Mouse (Mus musculus): ENCODE measurements around the gene Hectd1. TPM values are rescaled to one million over a fixed set of nuclear protein-coding genes. Genes with fewer than 3 reads are reported as not detected.

Hectd1 gene
- polyA plus RNA-seq, 1 experiment: 0.52 TPM

DNA sequence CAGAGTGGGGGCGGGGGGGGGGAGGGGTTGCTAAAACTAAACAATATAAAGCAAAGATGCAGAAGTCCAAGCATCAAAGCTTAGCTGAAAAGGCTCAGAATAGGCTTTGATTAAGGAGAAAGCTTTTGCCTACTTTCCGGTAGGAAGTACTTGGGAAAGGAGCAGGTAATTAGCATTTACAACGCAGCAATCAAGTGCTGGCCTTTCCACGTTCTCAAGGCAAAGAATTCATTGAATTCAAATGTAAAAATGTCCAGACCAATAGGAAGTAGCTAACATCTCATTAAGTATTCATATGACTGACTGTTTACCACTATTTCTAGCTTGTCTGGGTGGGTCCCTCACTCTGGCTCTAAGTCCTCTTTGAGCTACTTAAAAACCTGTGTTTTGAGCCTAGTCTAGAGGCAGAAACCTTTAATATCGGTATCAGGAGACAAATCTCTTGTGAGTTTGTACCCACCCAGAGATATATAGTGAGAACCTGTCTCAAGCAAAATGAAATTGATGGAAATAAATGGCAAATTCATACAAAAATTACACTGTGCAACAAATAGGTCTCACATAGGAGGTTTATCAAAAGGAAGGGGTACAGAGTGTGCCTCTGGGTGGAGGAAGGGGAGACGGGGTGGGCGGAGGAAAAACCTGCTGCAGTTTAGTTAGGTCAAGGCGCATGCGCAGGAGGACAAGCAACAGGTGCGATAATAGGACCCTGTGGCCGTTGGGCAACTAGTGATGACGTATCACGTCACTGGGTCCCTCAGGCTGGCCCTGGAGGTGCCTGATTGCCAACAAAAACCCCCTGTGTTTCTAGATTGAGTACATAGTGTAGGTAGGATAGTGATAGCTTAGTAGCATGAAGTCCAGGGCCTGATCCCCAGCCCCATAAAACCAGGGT is 29.0 kb upstream of the Hectd1 start:
- H3K9me3 ChIP-seq (ENCODE audit: control insufficient read depth, low read length): no peaks in the 10 kb centered on the region
- no peak overlapping the region for H3K4me3 ChIP-seq (replicated peaks)
- TF ChIP-seq TAL1 (IDR thresholded peaks at IDR 0.05; ENCODE audit: low read length): no peak
- no peak for TF ChIP-seq GATA1 (IDR thresholded peaks at IDR 0.05; ENCODE audit: low read length)
- peaks cover 4% of the 10 kb centered on the region; the same call in 1 of the 2 replicates for H3K36me3 ChIP-seq (ENCODE audit: control insufficient read depth)
- no peaks in the 10 kb centered on the region for H3K27me3 ChIP-seq (ENCODE audit: control insufficient read depth)
- peaks cover 66% of the 10 kb centered on the region for H3K4me1 ChIP-seq (ENCODE audit: control insufficient read depth)

DNA sequence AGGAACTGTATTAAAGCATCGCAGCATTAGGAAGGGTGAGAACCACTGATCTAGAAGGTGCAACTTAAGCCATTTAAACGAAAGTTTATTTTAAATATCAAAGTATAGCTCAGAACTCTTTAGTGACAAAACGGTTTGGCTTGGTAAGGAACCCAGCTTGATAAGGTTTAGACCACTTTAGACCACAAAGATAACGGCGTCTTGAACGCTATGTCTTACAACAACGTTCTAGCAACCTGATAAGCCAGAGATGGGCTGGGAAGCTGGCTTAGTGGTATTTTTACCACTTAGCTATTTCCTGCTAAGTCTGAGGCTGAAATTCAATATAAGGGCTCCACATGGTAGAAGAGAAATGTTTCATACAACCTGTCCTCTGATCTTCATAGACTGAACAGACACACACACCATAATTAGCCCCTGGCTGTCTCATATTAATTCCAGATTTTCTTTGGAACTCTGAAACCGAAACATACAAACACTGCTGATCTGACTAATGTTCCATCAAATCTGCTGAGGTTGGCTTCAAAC is 27.5 kb upstream of the Hectd1 start:
- no peaks in the 10 kb centered on the region for H3K9me3 ChIP-seq (ENCODE audit: control insufficient read depth, low read length)
- H3K4me3 ChIP-seq (replicated peaks): no peak overlapping the region
- H3K4me1 ChIP-seq (ENCODE audit: control insufficient read depth): peaks cover 78% of the 10 kb centered on the region
- TF ChIP-seq GATA1 (IDR thresholded peaks at IDR 0.05; ENCODE audit: low read length): peak; percentile 5; the same call in 1 of the 2 replicates
- no peak for TF ChIP-seq TAL1 (IDR thresholded peaks at IDR 0.05; ENCODE audit: low read length)
- H3K36me3 ChIP-seq (ENCODE audit: control insufficient read depth): peaks cover 7% of the 10 kb centered on the region; the same call in 1 of the 2 replicates
- H3K27me3 ChIP-seq (ENCODE audit: control insufficient read depth): no peaks in the 10 kb centered on the region

DNA sequence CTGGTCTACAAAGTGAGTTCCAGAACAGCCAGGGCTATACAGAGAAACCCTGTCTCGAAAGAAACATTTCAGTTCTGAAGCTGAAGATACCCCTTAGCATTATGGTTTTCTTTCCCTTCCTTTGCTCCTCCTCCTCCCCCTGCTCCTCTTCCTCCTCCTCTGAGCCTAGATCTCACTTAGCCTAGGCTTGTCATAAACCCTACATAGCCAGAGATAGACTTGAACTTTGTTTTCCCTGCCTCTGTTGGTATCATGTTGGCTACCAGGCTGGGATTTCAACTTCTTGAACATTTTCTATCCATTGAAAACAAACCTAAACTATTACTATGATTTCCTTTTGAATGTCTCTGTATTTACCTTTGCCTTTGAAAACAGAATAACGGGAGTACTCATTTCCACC is 26.5 kb upstream of the Hectd1 start:
- H3K4me3 ChIP-seq (replicated peaks): no peak overlapping the region
- H3K9me3 ChIP-seq (ENCODE audit: control insufficient read depth, low read length): no peaks in the 10 kb centered on the region
- no peaks in the 10 kb centered on the region for H3K27me3 ChIP-seq (ENCODE audit: control insufficient read depth)
- H3K36me3 ChIP-seq (ENCODE audit: control insufficient read depth): peaks cover 7% of the 10 kb centered on the region; the same call in 1 of the 2 replicates
- TF ChIP-seq GATA1 (IDR thresholded peaks at IDR 0.05; ENCODE audit: low read length) (no peak), TAL1 (IDR thresholded peaks at IDR 0.05; ENCODE audit: low read length) (no peak)
- peaks cover 87% of the 10 kb centered on the region for H3K4me1 ChIP-seq (ENCODE audit: control insufficient read depth)

DNA sequence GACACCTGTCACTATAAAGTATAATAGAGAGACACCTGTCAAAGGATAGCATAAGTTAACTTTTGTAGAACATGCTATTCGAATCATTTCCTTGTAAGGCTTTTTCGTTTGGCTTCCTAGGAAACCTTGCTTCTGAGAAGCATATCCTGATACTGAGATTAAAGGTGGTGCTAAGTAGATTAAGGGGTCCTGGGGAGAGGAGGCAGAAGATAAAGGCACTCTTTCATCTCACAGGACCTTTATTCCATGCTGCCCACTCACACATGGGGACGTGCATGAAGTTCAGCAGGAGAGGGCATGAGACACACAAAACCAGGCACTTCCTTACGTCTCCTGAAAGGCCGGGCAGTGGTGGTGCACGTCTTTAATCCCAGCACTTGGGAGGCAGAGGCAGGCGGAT is 26.1 kb upstream of the Hectd1 start:
- no peak overlapping the region for H3K4me3 ChIP-seq (replicated peaks)
- TF ChIP-seq GATA1 (IDR thresholded peaks at IDR 0.05; ENCODE audit: low read length): no peak
- peak; percentile 24; the same call in 1 of the 3 replicates for TF ChIP-seq TAL1 (IDR thresholded peaks at IDR 0.05; ENCODE audit: low read length)
- peaks cover 85% of the 10 kb centered on the region for H3K4me1 ChIP-seq (ENCODE audit: control insufficient read depth)
- no peaks in the 10 kb centered on the region for H3K9me3 ChIP-seq (ENCODE audit: control insufficient read depth, low read length)
- H3K36me3 ChIP-seq (ENCODE audit: control insufficient read depth): peaks cover 7% of the 10 kb centered on the region; the same call in 1 of the 2 replicates
- no peaks in the 10 kb centered on the region for H3K27me3 ChIP-seq (ENCODE audit: control insufficient read depth)

DNA sequence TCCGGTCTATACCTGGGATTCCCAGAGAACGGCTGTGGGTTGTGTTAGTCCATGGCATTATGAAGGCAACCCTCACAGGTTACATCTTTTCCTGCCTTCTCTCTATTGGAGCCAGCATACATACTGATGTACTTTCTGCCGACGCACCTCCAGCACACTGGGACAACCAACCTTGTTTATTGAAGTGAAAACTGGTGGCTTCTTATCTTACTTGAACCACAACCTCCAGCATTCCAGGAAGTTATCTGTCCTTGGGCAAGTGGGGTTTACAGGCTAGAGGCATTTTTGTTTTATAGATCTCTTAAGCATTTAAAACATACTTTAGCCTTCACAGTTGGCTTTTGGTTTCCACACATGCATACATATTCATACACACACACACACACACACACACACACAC is 22.3 kb upstream of the Hectd1 start:
- Histone ChIP-seq H3K4me3 (replicated peaks) (peak overlapping the region; percentile 67), H3K9me3 (ENCODE audit: control insufficient read depth, low read length) (no peaks in the 10 kb centered on the region), H3K36me3 (ENCODE audit: control insufficient read depth) (peaks cover 14% of the 10 kb centered on the region), H3K27me3 (ENCODE audit: control insufficient read depth) (no peaks in the 10 kb centered on the region), H3K4me1 (ENCODE audit: control insufficient read depth) (peaks cover 88% of the 10 kb centered on the region)
- TF ChIP-seq TAL1 (IDR thresholded peaks at IDR 0.05; ENCODE audit: low read length) (peak; percentile 26; the same call in 1 of the 3 replicates), GATA1 (IDR thresholded peaks at IDR 0.05; ENCODE audit: low read length) (peak; percentile 66)

DNA sequence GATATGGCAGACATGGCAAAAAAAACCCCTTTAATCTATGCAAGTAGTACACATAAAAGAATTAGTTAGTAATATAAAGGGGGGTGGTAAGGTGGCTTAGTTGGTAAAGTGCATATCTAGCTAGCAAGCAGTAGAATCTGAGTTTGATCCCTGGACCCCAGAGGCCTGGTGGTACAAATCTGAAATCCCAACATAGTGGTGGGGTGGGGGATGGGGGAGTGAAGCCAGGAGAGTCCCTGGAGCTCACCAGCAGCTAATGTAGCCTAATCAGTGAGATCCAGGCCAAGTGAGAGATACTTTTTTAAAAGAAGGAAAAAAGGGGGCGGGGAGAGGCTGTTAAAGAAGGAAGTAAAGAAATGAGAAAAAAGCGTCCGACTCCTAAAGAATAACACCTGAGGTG is 21.8 kb upstream of the Hectd1 start:
- Histone ChIP-seq H3K4me1 (ENCODE audit: control insufficient read depth) (peaks cover 88% of the 10 kb centered on the region), H3K36me3 (ENCODE audit: control insufficient read depth) (peaks cover 15% of the 10 kb centered on the region), H3K4me3 (replicated peaks) (peak overlapping the region; percentile 67), H3K27me3 (ENCODE audit: control insufficient read depth) (no peaks in the 10 kb centered on the region), H3K9me3 (ENCODE audit: control insufficient read depth, low read length) (no peaks in the 10 kb centered on the region)
- TF ChIP-seq TAL1 (IDR thresholded peaks at IDR 0.05; ENCODE audit: low read length): no peak
- TF ChIP-seq GATA1 (IDR thresholded peaks at IDR 0.05; ENCODE audit: low read length): no peak

DNA sequence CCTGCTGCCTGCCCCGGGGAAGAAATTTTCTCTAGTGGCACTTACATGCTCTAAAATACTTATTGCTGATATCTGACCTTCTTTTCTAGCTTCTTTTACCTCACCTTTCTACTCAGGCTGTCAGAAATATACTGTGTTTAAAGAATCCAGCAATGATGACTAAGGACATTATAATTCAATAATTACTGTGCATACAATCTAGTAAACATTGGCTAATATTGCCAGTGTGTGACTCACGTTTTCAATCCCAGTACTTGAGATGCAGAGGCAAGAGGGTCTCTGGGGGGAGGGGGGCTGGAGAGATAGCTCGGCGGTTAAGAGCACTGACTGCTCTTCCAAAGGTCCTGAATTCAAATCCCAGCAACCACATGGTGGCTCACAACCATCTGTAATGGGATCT is 21.0 kb upstream of the Hectd1 start:
- no peaks in the 10 kb centered on the region for H3K27me3 ChIP-seq (ENCODE audit: control insufficient read depth)
- no peak for TF ChIP-seq GATA1 (IDR thresholded peaks at IDR 0.05; ENCODE audit: low read length)
- no peak for TF ChIP-seq TAL1 (IDR thresholded peaks at IDR 0.05; ENCODE audit: low read length)
- H3K4me3 ChIP-seq (replicated peaks): peak overlapping the region; percentile 67
- peaks cover 17% of the 10 kb centered on the region for H3K36me3 ChIP-seq (ENCODE audit: control insufficient read depth)
- no peaks in the 10 kb centered on the region for H3K9me3 ChIP-seq (ENCODE audit: control insufficient read depth, low read length)
- peaks cover 88% of the 10 kb centered on the region for H3K4me1 ChIP-seq (ENCODE audit: control insufficient read depth)

DNA sequence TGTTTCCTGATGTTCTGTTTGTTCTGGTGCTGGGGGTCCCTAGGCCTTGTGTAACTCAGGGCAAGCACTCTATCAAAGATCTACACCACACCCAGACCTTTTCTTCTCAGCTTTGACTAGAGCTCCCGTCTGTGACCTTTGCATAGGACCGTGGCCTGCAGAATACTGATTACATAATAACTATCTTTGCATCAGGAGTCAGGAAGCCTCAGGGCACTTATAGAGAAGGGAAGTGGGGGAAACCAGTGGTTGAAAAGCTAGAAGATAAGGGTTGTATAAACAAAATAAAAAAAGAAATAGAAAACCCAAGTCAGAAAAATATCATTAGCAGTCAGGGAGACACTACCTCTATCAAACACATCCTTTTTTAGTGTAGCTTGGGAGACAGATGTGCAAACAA is 20.6 kb upstream of the Hectd1 start:
- Histone ChIP-seq H3K27me3 (ENCODE audit: control insufficient read depth) (no peaks in the 10 kb centered on the region), H3K9me3 (ENCODE audit: control insufficient read depth, low read length) (no peaks in the 10 kb centered on the region), H3K4me1 (ENCODE audit: control insufficient read depth) (peaks cover 88% of the 10 kb centered on the region), H3K36me3 (ENCODE audit: control insufficient read depth) (peaks cover 17% of the 10 kb centered on the region), H3K4me3 (replicated peaks) (peak overlapping the region; percentile 67)
- TF ChIP-seq TAL1 (IDR thresholded peaks at IDR 0.05; ENCODE audit: low read length) (0 out of 3 replicates have a peak, but pooled peaks have one; percentile 20), GATA1 (IDR thresholded peaks at IDR 0.05; ENCODE audit: low read length) (0 out of 2 replicates have a peak, but pooled peaks have one; percentile 14)

Measured in erythroblast, embryonic 14.5 days (primary cell).